Mouse (Mus musculus): Measurements from ENCODE around the gene Foxj1.

GRCm38 (mm10) chr11:116369633-116370032, 34.4 kb upstream of the Foxj1 start:
- TF ChIP-seq MAX (IDR thresholded peaks at IDR 0.05) (no peak), CTCF (IDR thresholded peaks at IDR 0.05; ENCODE audit: control insufficient read depth, insufficient read depth, insufficient read length) (no peak), USF1 (IDR thresholded peaks at IDR 0.05; ENCODE audit: low read depth) (no peak), MYOD1 (IDR thresholded peaks at IDR 0.05; ENCODE audit: control insufficient read depth, insufficient read length, low read depth) (no peak), MYOG (IDR thresholded peaks at IDR 0.05; ENCODE audit: control insufficient read depth, extremely low read depth, insufficient read length) (no peak)

Measured in C2C12 (cell line).